Comparison of ENCODE assay signal across 11 mouse cellular contexts in genomic region chr1:165684261-165685203, GRCm38 (mm10). TPM values are rescaled to one million over a fixed set of nuclear protein-coding genes. Genes with fewer than 3 reads are reported as not detected.
DNase-seq lines count a peak whose midpoint lies in the region; ATAC-seq and TF ChIP-seq lines count a peak whose summit lies in the region.
"Had no signal": no experiment of that assay in that cellular context is flagged by ENCODE, and none has a peak within 500 bp of the region (broad histone marks: within the 10 kb centered on the region; RNA-seq: fewer than 3 reads in every experiment).

No protein-coding gene starts in this region.

- TF ChIP-seq CTCF in kidney, adult 2 months (conservative IDR thresholded peaks at IDR 0.05; ENCODE audit: insufficient read depth, insufficient read length, low read depth, low read length), result no peak

- no peak overlapping the region for H3K4me2 ChIP-seq in midbrain, embryonic 11.5 days
- H3K4me2 ChIP-seq: forebrain, embryonic 13.5 days; limb, embryonic 12.5 days had no signal

- peaks cover 8% of the 10 kb centered on the region; the same call in 1 of the 2 replicates for H3K4me1 ChIP-seq in kidney, adult 2 months (ENCODE audit: control insufficient read depth, insufficient read depth, low read length)
- no peaks in the 10 kb centered on the region for H3K4me1 ChIP-seq in midbrain, embryonic 11.5 days (ENCODE audit: control insufficient read depth, insufficient read depth, low read length)
- H3K4me1 ChIP-seq: forebrain, embryonic 13.5 days had no signal

- H3K4me3 ChIP-seq in kidney, adult 2 months (ENCODE audit: insufficient read depth, low read depth, low read length), result no peak overlapping the region
- H3K4me3 ChIP-seq in midbrain, embryonic 11.5 days (ENCODE audit: low read depth, low read length), result no peak overlapping the region
- H3K4me3 ChIP-seq: forebrain, embryonic 13.5 days; limb, embryonic 12.5 days had no signal

- H3K9me3 ChIP-seq in midbrain, embryonic 11.5 days (ENCODE audit: control insufficient read depth, low read length), result no peaks in the 10 kb centered on the region
- H3K9me3 ChIP-seq: forebrain, embryonic 13.5 days; limb, embryonic 12.5 days had no signal

- H3K27me3 ChIP-seq in kidney, adult 2 months (replicated peaks; ENCODE audit: control insufficient read depth, insufficient read depth, low read length), result no peaks in the 10 kb centered on the region
- no peaks in the 10 kb centered on the region for H3K27me3 ChIP-seq in midbrain, embryonic 11.5 days (ENCODE audit: control insufficient read depth, insufficient read depth, low read length)
- H3K27me3 ChIP-seq: forebrain, embryonic 13.5 days; limb, embryonic 12.5 days had no signal

- no peak overlapping the region for H3K9ac ChIP-seq in midbrain, embryonic 11.5 days (ENCODE audit: low read length)
- H3K9ac ChIP-seq: forebrain, embryonic 13.5 days; limb, embryonic 12.5 days had no signal

- WGBS in kidney, adult 2 months, result 63% methylated on average over 15 of the region's 15 CpGs
- 64% methylated on average over 15 of the region's 15 CpGs for WGBS in midbrain, embryonic 11.5 days

- TF ChIP-seq POLR2A in kidney, adult 2 months (IDR thresholded peaks at IDR 0.05; ENCODE audit: low read depth, low read length), result no peak

- DNase-seq in adrenal gland, postnatal 14 days, result peak; percentile 47
- no peak for DNase-seq in adrenal gland, postnatal 4 days (ENCODE audit: low spot score in 2 of 2)
- DNase-seq in heart, adult 8-10 months (ENCODE audit: low spot score), result peak; percentile 82
- peak; percentile 91 for DNase-seq in kidney, adult 2 months
- peak; percentile 80 to 85 for DNase-seq in lung, adult 18-20 months
- no peak for DNase-seq in urinary bladder, adult 2 months (ENCODE audit: low spot score)
- DNase-seq in midbrain, embryonic 11.5 days (ENCODE audit: low spot score, missing footprints), result no peak
- DNase-seq: cerebellum, adult 8-10 months had no signal

- ATAC-seq in midbrain, embryonic 11.5 days (ENCODE audit: low FRiP score), result no peak
- no peak for ATAC-seq in megakaryocyte, adult 5-6 weeks (ENCODE audit: poor library complexity, severe bottlenecking)
- ATAC-seq: forebrain, embryonic 13.5 days had no signal

- H3K36me3 ChIP-seq in kidney, adult 2 months (ENCODE audit: control insufficient read depth, insufficient read depth, low read length), result no peaks in the 10 kb centered on the region
- H3K36me3 ChIP-seq in midbrain, embryonic 11.5 days (ENCODE audit: control insufficient read depth, insufficient read depth, low read length), result no peaks in the 10 kb centered on the region
- H3K36me3 ChIP-seq: limb, embryonic 12.5 days had no signal

- peak overlapping the region; percentile 80 for H3K27ac ChIP-seq in kidney, adult 2 months (ENCODE audit: insufficient read depth, low read depth, low read length)
- no peak overlapping the region for H3K27ac ChIP-seq in midbrain, embryonic 11.5 days (ENCODE audit: low read depth, low read length)
- H3K27ac ChIP-seq: forebrain, embryonic 13.5 days; limb, embryonic 12.5 days had no signal

RNA-seq across cellular contexts. Expression of gene Rcsd1, which starts 25.0 kb away (rescaled TPM):
- 22.1 and 35.0 TPM in 2 replicates for total RNA-seq in adrenal gland, postnatal 14 days (2021)
- 10 to 100 TPM; 29.5 to 31.9 TPM for total RNA-seq in adrenal gland, postnatal 4 days (2021)
- total RNA-seq in heart, adult 8-10 months (2022), result 10 to 100 TPM; 64.0 to 99.3 (median 73.2) TPM
- 11.7 and 15.6 TPM in 2 replicates for polyA plus RNA-seq in kidney, adult 2 months (2012; rRNA removed)
- polyA plus RNA-seq in urinary bladder, adult 2 months (2012; rRNA removed), result 13.2 and 16.6 TPM in 2 replicates
- polyA plus RNA-seq in midbrain, embryonic 11.5 days (2014; fragmentation: Nextera tagmentation; extraction: Ambion mirVana), result 5.9 and 6.6 TPM in 2 replicates
- 82.1 and 88.8 TPM in 2 replicates for total RNA-seq in megakaryocyte, adult 5-6 weeks (2015)
- total RNA-seq in megakaryocyte, adult 5-6 weeks (2017), result 184 and 199 TPM in 2 replicates

RNA-seq across cellular contexts. Expression of gene Mpzl1, which starts 50.2 kb away (rescaled TPM):
- 39.1 and 40.4 TPM in 2 replicates for total RNA-seq in adrenal gland, postnatal 14 days (2021)
- total RNA-seq in adrenal gland, postnatal 4 days (2021), result 10 to 100 TPM; 81.1 to 82.7 TPM
- total RNA-seq in heart, adult 8-10 months (2022), result 10 to 100 TPM; 12.3 to 13.6 (median 12.4) TPM
- polyA plus RNA-seq in kidney, adult 2 months (2012; rRNA removed), result 38.6 and 42.0 TPM in 2 replicates
- polyA plus RNA-seq in urinary bladder, adult 2 months (2012; rRNA removed), result 77.7 and 84.2 TPM in 2 replicates
- 141 and 144 TPM in 2 replicates for polyA plus RNA-seq in midbrain, embryonic 11.5 days (2014; fragmentation: Nextera tagmentation; extraction: Ambion mirVana)
- 1.3 and 2.1 TPM in 2 replicates for total RNA-seq in megakaryocyte, adult 5-6 weeks (2015)
- total RNA-seq in megakaryocyte, adult 5-6 weeks (2017), result 0.22 and 3.1 TPM in 2 replicates

Comparison
In these comparisons a context has a peak if more than half of its experiments do, and no peak if none do; other contexts are left out.
1. DNase-seq: peak in adrenal gland, postnatal 14 days (single experiment), heart, adult 8-10 months (single experiment), kidney, adult 2 months (single experiment) and lung, adult 18-20 months (2 of 2); none in adrenal gland, postnatal 4 days (0 of 2), urinary bladder, adult 2 months (single experiment) and midbrain, embryonic 11.5 days (single experiment).